Mouse (Mus musculus): Measurements from ENCODE around the gene Krtap31-2. TPM values are rescaled to one million over a fixed set of nuclear protein-coding genes. Genes with fewer than 3 reads are reported as not detected.

The Krtap31-2 gene
- polyA plus RNA-seq, 1 experiment from 2014 or later, result not detected

DNA sequence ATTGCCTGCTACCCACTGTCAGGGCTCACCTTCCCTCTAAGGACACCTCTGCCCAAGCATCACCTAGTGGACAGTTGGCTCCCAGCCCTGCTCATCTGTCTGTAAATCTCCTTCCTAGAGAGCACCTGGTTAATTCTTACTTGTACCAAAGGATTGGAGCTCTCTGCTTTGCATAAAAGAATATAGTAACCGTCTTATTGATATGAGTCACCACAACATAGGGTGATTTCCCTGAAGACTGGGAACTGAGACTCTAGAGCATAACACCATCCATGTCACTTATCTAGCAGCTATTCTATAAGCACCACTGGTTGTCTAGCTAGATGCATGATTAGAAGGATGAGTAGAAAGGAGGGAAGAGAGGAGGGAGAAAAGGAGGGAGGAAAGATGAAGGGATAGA, 47.4 kb downstream of the Krtap31-2 start:
- no peaks in the 10 kb centered on the region for H3K4me1 ChIP-seq (replicated peaks; ENCODE audit: control insufficient read depth, insufficient read depth, low read length)
- DNase-seq (ENCODE audit: low spot score), result no peak
- WGBS, result 98% methylated on average over 1 of the region's 1 CpGs
- H3K27me3 ChIP-seq (replicated peaks; ENCODE audit: control insufficient read depth, insufficient read depth, low read length), result no peaks in the 10 kb centered on the region
- no peak overlapping the region for H3K4me3 ChIP-seq (ENCODE audit: low read depth, low read length)
- no peaks in the 10 kb centered on the region for H3K9me3 ChIP-seq (ENCODE audit: control insufficient read depth, low read length)
- H3K27ac ChIP-seq (ENCODE audit: low read depth), result no peak overlapping the region
- H3K36me3 ChIP-seq (ENCODE audit: control insufficient read depth, insufficient read depth, low read length), result no peaks in the 10 kb centered on the region
- no peak for ATAC-seq (replicated peaks; ENCODE audit: low FRiP score, low TSS enrichment, low read depth)
- no peak overlapping the region for H3K9ac ChIP-seq (ENCODE audit: low read length)
- H3K4me2 ChIP-seq (ENCODE audit: low read length), result no peak overlapping the region

DNA sequence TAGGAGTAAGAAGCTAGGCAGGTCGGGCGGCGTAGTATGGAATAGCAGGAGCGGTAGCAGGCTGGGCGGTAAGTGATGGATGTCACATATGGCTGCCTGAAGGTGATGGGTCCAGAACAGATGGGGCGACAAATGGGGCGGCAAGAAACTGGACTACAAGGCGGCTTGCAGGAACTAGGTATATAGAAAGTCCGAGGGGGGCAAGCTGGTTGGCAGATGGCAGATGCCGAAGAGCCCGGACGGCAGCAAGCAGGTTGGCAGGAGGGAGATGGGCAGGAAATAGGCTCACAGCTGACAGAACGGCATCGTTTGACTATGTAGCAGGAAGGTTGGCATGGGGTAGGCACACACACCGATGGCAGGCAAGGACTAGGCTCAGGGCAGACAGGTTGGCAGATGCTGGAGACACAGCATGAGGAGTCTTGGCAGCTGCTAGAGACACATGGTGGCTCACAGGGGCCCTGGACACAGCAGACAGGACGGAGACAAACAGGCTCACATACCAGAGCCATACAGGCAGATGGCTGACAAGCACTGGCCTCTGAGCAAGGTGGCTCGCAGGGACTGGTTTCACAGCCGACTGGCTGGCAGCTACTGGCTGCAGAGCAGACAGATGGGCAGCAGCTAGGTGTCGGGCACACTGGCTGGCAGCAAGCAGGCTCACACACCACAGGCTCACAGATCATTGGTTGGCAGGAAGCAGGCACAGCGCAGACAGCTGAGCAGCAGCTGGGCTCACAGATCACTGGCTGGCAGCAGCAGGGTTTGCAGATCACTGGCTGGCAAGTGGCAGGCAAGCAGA, 49.4 kb downstream of the Krtap31-2 start:
- no peaks in the 10 kb centered on the region for H3K36me3 ChIP-seq (ENCODE audit: control insufficient read depth, insufficient read depth, low read length)
- H3K4me3 ChIP-seq (ENCODE audit: low read depth, low read length), result no peak overlapping the region
- H3K4me2 ChIP-seq (ENCODE audit: low read length), result no peak overlapping the region
- H3K27me3 ChIP-seq (replicated peaks; ENCODE audit: control insufficient read depth, insufficient read depth, low read length), result no peaks in the 10 kb centered on the region
- DNase-seq (ENCODE audit: low spot score) (no peak), ATAC-seq (replicated peaks; ENCODE audit: low FRiP score, low TSS enrichment, low read depth) (no peak)
- 81% methylated on average over 20 of the region's 20 CpGs for WGBS
- no peak overlapping the region for H3K27ac ChIP-seq (ENCODE audit: low read depth)
- no peaks in the 10 kb centered on the region for H3K9me3 ChIP-seq (ENCODE audit: control insufficient read depth, low read length)
- H3K4me1 ChIP-seq (replicated peaks; ENCODE audit: control insufficient read depth, insufficient read depth, low read length), result no peaks in the 10 kb centered on the region
- H3K9ac ChIP-seq (ENCODE audit: low read length), result no peak overlapping the region

DNA sequence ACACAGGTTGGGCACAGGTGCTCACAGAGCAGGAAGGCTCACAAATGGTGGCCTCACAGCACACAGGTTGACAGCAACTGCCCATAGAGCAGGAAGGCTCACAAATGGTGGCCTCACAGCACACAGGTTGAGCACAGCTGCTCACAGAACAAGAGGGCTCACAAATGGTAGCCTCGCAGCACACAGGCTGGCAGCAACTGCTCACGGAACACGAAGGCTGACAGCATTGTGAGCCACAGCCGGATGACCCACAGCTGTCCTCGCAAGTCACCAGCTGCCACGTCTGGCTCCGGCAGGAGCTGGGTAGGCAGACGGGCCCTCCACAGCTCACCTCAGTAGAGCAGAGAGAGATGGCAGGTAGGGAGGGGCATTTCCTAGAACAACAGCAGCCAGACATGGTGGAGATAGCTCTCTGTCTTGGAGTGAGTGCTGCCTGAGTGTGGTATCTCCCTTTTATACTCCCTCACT, 50.1 kb downstream of the Krtap31-2 start, which contains the start of gene Krtap16-1:
Krtap16-1 (minus strand) TSS at position 418 of the 468 bp plus-strand sequence.
- no peaks in the 10 kb centered on the region for H3K27me3 ChIP-seq (replicated peaks; ENCODE audit: control insufficient read depth, insufficient read depth, low read length)
- no peak within 1 kb of the TSS for H3K4me2 ChIP-seq (ENCODE audit: low read length)
- no peaks in the 10 kb centered on the region for H3K36me3 ChIP-seq (ENCODE audit: control insufficient read depth, insufficient read depth, low read length)
- ATAC-seq (replicated peaks; ENCODE audit: low FRiP score, low TSS enrichment, low read depth), result no peak
- no peaks in the 10 kb centered on the region for H3K9me3 ChIP-seq (ENCODE audit: control insufficient read depth, low read length)
- H3K27ac ChIP-seq (ENCODE audit: low read depth), result no peak within 1 kb of the TSS
- no peak within 1 kb of the TSS for H3K9ac ChIP-seq (ENCODE audit: low read length)
- H3K4me1 ChIP-seq (replicated peaks; ENCODE audit: control insufficient read depth, insufficient read depth, low read length), result no peaks in the 10 kb centered on the region
- H3K4me3 ChIP-seq (ENCODE audit: low read depth, low read length), result no peak within 1 kb of the TSS
- WGBS, result 84% methylated on average over 8 of the region's 8 CpGs
- DNase-seq (ENCODE audit: low spot score), result no peak

Other genes with a start within 250 kb of the Krtap31-2 start
- not detected in 2 replicates for gene Gm14190, start 245.6 kb upstream of the Krtap31-2 start, polyA plus RNA-seq (2014; fragmentation: Nextera tagmentation; extraction: Ambion mirVana)
- gene Gm14180, start 202.0 kb upstream of the Krtap31-2 start, polyA plus RNA-seq (2014; fragmentation: Nextera tagmentation; extraction: Ambion mirVana), result not detected in 2 replicates
- not detected in 2 replicates for gene Gm11595, start 163.4 kb upstream of the Krtap31-2 start, polyA plus RNA-seq (2014; fragmentation: Nextera tagmentation; extraction: Ambion mirVana)
- not detected in 2 replicates for gene Krtap4-8, start 155.6 kb upstream of the Krtap31-2 start, polyA plus RNA-seq (2014; fragmentation: Nextera tagmentation; extraction: Ambion mirVana)
- not detected in 2 replicates for gene Krtap4-9, start 151.1 kb upstream of the Krtap31-2 start, polyA plus RNA-seq (2014; fragmentation: Nextera tagmentation; extraction: Ambion mirVana)
- gene Gm11596, start 142.8 kb upstream of the Krtap31-2 start, polyA plus RNA-seq (2014; fragmentation: Nextera tagmentation; extraction: Ambion mirVana), result not detected in 2 replicates
- not detected in 2 replicates for gene Gm11569, start 137.4 kb upstream of the Krtap31-2 start, polyA plus RNA-seq (2014; fragmentation: Nextera tagmentation; extraction: Ambion mirVana)
- not detected in 2 replicates for gene Gm11554, start 131.8 kb upstream of the Krtap31-2 start, polyA plus RNA-seq (2014; fragmentation: Nextera tagmentation; extraction: Ambion mirVana)
- not detected in 2 replicates for gene Krtap4-13, start 126.4 kb upstream of the Krtap31-2 start, polyA plus RNA-seq (2014; fragmentation: Nextera tagmentation; extraction: Ambion mirVana)
- not detected in 2 replicates for gene Gm11564, start 120.6 kb upstream of the Krtap31-2 start, polyA plus RNA-seq (2014; fragmentation: Nextera tagmentation; extraction: Ambion mirVana)
- not detected in 2 replicates for gene 2300003K06Rik, start 98.2 kb upstream of the Krtap31-2 start, polyA plus RNA-seq (2014; fragmentation: Nextera tagmentation; extraction: Ambion mirVana)
- gene Krtap4-16, start 84.7 kb upstream of the Krtap31-2 start, polyA plus RNA-seq (2014; fragmentation: Nextera tagmentation; extraction: Ambion mirVana), result 0.19 TPM in 1 of 2 replicates, not detected in the other
- gene Gm11568, start 78.4 kb upstream of the Krtap31-2 start, polyA plus RNA-seq (2014; fragmentation: Nextera tagmentation; extraction: Ambion mirVana), result not detected in 2 replicates
- not detected in 2 replicates for gene Gm11559, start 71.8 kb upstream of the Krtap31-2 start, polyA plus RNA-seq (2014; fragmentation: Nextera tagmentation; extraction: Ambion mirVana)
- not detected in 2 replicates for gene Krtap9-1, start 62.9 kb upstream of the Krtap31-2 start, polyA plus RNA-seq (2014; fragmentation: Nextera tagmentation; extraction: Ambion mirVana)
- not detected in 2 replicates for gene Gm11567, start 57.1 kb upstream of the Krtap31-2 start, polyA plus RNA-seq (2014; fragmentation: Nextera tagmentation; extraction: Ambion mirVana)
- not detected in 2 replicates for gene Krtap31-1, start 28.4 kb upstream of the Krtap31-2 start, polyA plus RNA-seq (2014; fragmentation: Nextera tagmentation; extraction: Ambion mirVana)
- not detected in 2 replicates for gene Gm11565, start 21.5 kb upstream of the Krtap31-2 start, polyA plus RNA-seq (2014; fragmentation: Nextera tagmentation; extraction: Ambion mirVana)
- not detected in 2 replicates for gene Krtap9-5, start 12.2 kb downstream of the Krtap31-2 start, polyA plus RNA-seq (2014; fragmentation: Nextera tagmentation; extraction: Ambion mirVana)
- gene Krtap29-1, start 42.8 kb downstream of the Krtap31-2 start, polyA plus RNA-seq (2014; fragmentation: Nextera tagmentation; extraction: Ambion mirVana), result not detected in 2 replicates
- not detected in 2 replicates for gene Krtap16-1, start 50.3 kb downstream of the Krtap31-2 start, polyA plus RNA-seq (2014; fragmentation: Nextera tagmentation; extraction: Ambion mirVana)
- not detected in 2 replicates for gene Krtap17-1, start 57.7 kb downstream of the Krtap31-2 start, polyA plus RNA-seq (2014; fragmentation: Nextera tagmentation; extraction: Ambion mirVana)
- gene Krt33a, start 79.9 kb downstream of the Krtap31-2 start, polyA plus RNA-seq (2014; fragmentation: Nextera tagmentation; extraction: Ambion mirVana), result not detected in 2 replicates
- 0.11 TPM in 1 of 2 replicates, not detected in the other for gene Krt33b, start 93.6 kb downstream of the Krtap31-2 start, polyA plus RNA-seq (2014; fragmentation: Nextera tagmentation; extraction: Ambion mirVana)
- not detected in 2 replicates for gene Krt34, start 105.3 kb downstream of the Krtap31-2 start, polyA plus RNA-seq (2014; fragmentation: Nextera tagmentation; extraction: Ambion mirVana)
- gene Krt31, start 114.3 kb downstream of the Krtap31-2 start, polyA plus RNA-seq (2014; fragmentation: Nextera tagmentation; extraction: Ambion mirVana), result not detected in 2 replicates
- not detected in 2 replicates for gene Krt32, start 151.9 kb downstream of the Krtap31-2 start, polyA plus RNA-seq (2014; fragmentation: Nextera tagmentation; extraction: Ambion mirVana)
- gene Krt35, start 159.9 kb downstream of the Krtap31-2 start, polyA plus RNA-seq (2014; fragmentation: Nextera tagmentation; extraction: Ambion mirVana), result not detected in 2 replicates
- 0.11 and 0.13 TPM in 2 replicates for gene Krt36, start 169.3 kb downstream of the Krtap31-2 start, polyA plus RNA-seq (2014; fragmentation: Nextera tagmentation; extraction: Ambion mirVana)
- gene Krt13, start 185.3 kb downstream of the Krtap31-2 start, polyA plus RNA-seq (2014; fragmentation: Nextera tagmentation; extraction: Ambion mirVana), result 0.11 TPM in 1 of 2 replicates, not detected in the other
- gene Krt15, start 199.6 kb downstream of the Krtap31-2 start, polyA plus RNA-seq (2014; fragmentation: Nextera tagmentation; extraction: Ambion mirVana), result 1.3 TPM in 2 replicates
- gene Krt19, start 212.4 kb downstream of the Krtap31-2 start, polyA plus RNA-seq (2014; fragmentation: Nextera tagmentation; extraction: Ambion mirVana), result 359 and 374 TPM in 2 replicates

All from intestine, embryonic 14.5 days (tissue).